Mouse (Mus musculus) ES-E14 (cell line): ENCODE measurements around the gene Sgms2. TPM values are rescaled to one million over a fixed set of nuclear protein-coding genes. Genes with fewer than 3 reads are reported as not detected.

ENCODE experiments used
- DNase-seq: peaks from one replicate; pipeline ENCODE4 v3.0.0-alpha.2; 2013; ENCODE audit warnings: low read depth, low spot score
- H3K27ac ChIP-seq: 2 replicates; pipeline ENCODE4 v1.5.1; 2012; ENCODE audit warnings: low read depth, mild to moderate bottlenecking, low read length, moderate library complexity, mixed read lengths; ENCODE audit not compliant: poor library complexity, insufficient read depth, severe bottlenecking
- H3K36me3 ChIP-seq: 2 replicates; pipeline ENCODE4 v1.6.1; 2012; ENCODE audit warnings: mild to moderate bottlenecking, low read length, moderate library complexity, mixed read lengths; ENCODE audit not compliant: control insufficient read depth, poor library complexity, insufficient read depth, severe bottlenecking
- H3K4me1 ChIP-seq, 2 experiments: fragments of 150-350 bp in 1 of 2; sonication (generic) in 1 of 2; 2 replicates each; pipeline ENCODE4 v1.6.1; 2012; ENCODE audit warnings: low read length in 2 of 2, mild to moderate bottlenecking in 1 of 2, mixed read lengths in 1 of 2; ENCODE audit not compliant: control insufficient read depth in 2 of 2, insufficient read depth in 2 of 2, poor library complexity in 1 of 2
- H3K4me3 ChIP-seq, 2 experiments: fragments of 150-350 bp in 1 of 2; sonication (generic) in 1 of 2; 2 replicates each; pipeline ENCODE4 v1.5.1; 2012; ENCODE audit warnings: low read length in 2 of 2, low read depth in 1 of 2, mild to moderate bottlenecking in 1 of 2, mixed read lengths in 1 of 2; ENCODE audit not compliant: insufficient read depth in 1 of 2, poor library complexity in 1 of 2, severe bottlenecking in 1 of 2
- H3K9ac ChIP-seq: 2 replicates; pipeline ENCODE4 v1.6.1; 2012; ENCODE audit warnings: low read depth, mild to moderate bottlenecking, low read length, mixed read lengths; ENCODE audit not compliant: poor library complexity, insufficient read depth, severe bottlenecking
- H3K9me3 ChIP-seq: fragments of 150-350 bp; sonication (generic); 2 replicates; pipeline ENCODE4 v1.6.1; 2012; ENCODE audit warnings: low read depth, mild to moderate bottlenecking, low read length; ENCODE audit not compliant: control insufficient read depth, insufficient read depth
- CHD2 ChIP-seq: IDR thresholded peaks from 2 replicates; pipeline ENCODE4 v1.6.1; 2014; ENCODE audit warnings: mild to moderate bottlenecking, low read depth, low read length, inconsistent platforms
- HCFC1 ChIP-seq: IDR thresholded peaks from 2 replicates; pipeline ENCODE4 v1.6.1; 2012; ENCODE audit warnings: low read length, inconsistent platforms, borderline replicate concordance; ENCODE audit not compliant: insufficient read depth
- MAFK ChIP-seq: IDR thresholded peaks from 2 replicates; pipeline ENCODE4 v1.6.1; 2014; ENCODE audit warnings: mild to moderate bottlenecking, low read depth, low read length, inconsistent platforms; ENCODE audit not compliant: insufficient read depth
- ZC3H11A ChIP-seq: IDR thresholded peaks from 2 replicates; pipeline ENCODE4 v1.6.1; 2012; ENCODE audit warnings: low read depth, mild to moderate bottlenecking, inconsistent platforms, low read length, borderline replicate concordance
- ZNF384 ChIP-seq: IDR thresholded peaks from 2 replicates; pipeline ENCODE4 v1.6.1; 2012; ENCODE audit warnings: low read depth, low read length, inconsistent platforms
- in situ Hi-C, 2 experiments: fragments of 600-800 bp; cut with MboI; formaldehyde crosslinking; loops; one replicate each; pipeline ENCODE4 v1.15.1; 2025; ENCODE audit warnings: low sequenced_read_pairs in 2 of 2, inconsistent platforms in 1 of 2; ENCODE audit not compliant: unreplicated experiment in 2 of 2
- total RNA-seq: library from RNA; depleted of rRNA; stranded (reverse); fragments of 300-350 nt; gene quantifications from 2 replicates; pipeline ENCODE4 v1.2.3, GENCODE M21; 2012

The Sgms2 gene
- total RNA-seq, 1 experiment, result 2.1 TPM

DNA sequence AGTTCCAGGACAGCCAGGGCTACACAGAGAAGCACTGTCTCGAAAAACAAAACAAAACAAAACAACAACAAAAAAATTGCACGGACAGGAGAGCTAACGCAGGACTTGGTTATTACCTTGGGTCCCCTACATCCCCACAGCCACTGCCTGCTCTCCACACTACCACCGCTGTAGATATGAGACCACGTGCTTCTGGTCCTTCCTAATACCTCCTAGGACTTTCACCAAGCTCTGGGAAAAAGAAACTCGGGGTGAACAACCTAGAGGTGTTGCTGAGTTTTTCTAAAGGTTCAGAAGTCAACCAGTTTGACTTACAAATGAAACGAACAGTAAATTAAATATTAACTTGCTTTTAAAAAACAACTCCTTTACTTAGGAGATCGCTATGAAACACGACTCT is 2.8 kb downstream of the Sgms2 start:
- Histone ChIP-seq H3K4me3 (no peak overlapping the region), H3K9ac (no peak overlapping the region), H3K27ac (no peak overlapping the region), H3K9me3 (no peaks in the 10 kb centered on the region), H3K4me1 (no peaks in the 10 kb centered on the region; a peak in 1 of 4 replicates), H3K36me3 (no peaks in the 10 kb centered on the region)
- no peak for TF ChIP-seq ZNF384
- TF ChIP-seq HCFC1, result no peak
- no peak for TF ChIP-seq ZC3H11A
- TF ChIP-seq CHD2, result no peak
- DNase-seq, result no peak
- in situ Hi-C loops, result no loop called here

DNA sequence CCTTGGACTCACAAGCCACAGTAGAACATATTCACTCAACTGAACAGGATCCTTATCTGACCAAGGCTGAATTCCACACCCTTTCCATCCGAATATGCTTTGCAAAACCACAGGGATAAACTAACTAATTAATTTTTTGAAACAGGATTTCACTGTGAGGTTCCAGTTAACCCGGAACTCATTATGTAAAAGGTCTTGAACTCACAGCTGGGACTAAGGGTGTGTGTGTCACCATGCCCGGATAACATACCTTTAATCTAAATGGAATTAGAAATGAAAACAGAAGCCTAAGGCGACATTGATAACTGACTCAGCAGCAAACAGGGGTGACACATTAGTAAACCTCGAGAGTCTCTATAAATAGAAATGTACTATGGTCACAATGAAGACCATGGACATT is 5.8 kb downstream of the Sgms2 start:
- H3K9ac ChIP-seq, result no peak overlapping the region
- TF ChIP-seq HCFC1 (no peak), ZC3H11A (no peak), CHD2 (no peak), MAFK (no peak), ZNF384 (no peak)
- no peaks in the 10 kb centered on the region for H3K9me3 ChIP-seq
- in situ Hi-C loops, result no loop called here
- no peak for DNase-seq
- H3K4me3 ChIP-seq, result no peak overlapping the region
- H3K36me3 ChIP-seq, result no peaks in the 10 kb centered on the region
- no peak overlapping the region for H3K27ac ChIP-seq
- peaks cover 0 to 2% of the 10 kb centered on the region in 2 experiments; a peak in 1 of 4 replicates for H3K4me1 ChIP-seq

- TF ChIP-seq ZC3H11A, result no peak
- Histone ChIP-seq H3K9me3 (no peaks in the 10 kb centered on the region), H3K27ac (no peak overlapping the region), H3K4me1 (peaks cover 0 to 2% of the 10 kb centered on the region in 2 experiments; a peak in 1 of 4 replicates), H3K9ac (no peak overlapping the region), H3K4me3 (no peak overlapping the region), H3K36me3 (no peaks in the 10 kb centered on the region)
- no peak for DNase-seq
- in situ Hi-C loops, result no loop called here
These were observed 7.6 kb downstream of the Sgms2 start for GRCm38 (mm10) chr3:131483650-131484049.

DNA sequence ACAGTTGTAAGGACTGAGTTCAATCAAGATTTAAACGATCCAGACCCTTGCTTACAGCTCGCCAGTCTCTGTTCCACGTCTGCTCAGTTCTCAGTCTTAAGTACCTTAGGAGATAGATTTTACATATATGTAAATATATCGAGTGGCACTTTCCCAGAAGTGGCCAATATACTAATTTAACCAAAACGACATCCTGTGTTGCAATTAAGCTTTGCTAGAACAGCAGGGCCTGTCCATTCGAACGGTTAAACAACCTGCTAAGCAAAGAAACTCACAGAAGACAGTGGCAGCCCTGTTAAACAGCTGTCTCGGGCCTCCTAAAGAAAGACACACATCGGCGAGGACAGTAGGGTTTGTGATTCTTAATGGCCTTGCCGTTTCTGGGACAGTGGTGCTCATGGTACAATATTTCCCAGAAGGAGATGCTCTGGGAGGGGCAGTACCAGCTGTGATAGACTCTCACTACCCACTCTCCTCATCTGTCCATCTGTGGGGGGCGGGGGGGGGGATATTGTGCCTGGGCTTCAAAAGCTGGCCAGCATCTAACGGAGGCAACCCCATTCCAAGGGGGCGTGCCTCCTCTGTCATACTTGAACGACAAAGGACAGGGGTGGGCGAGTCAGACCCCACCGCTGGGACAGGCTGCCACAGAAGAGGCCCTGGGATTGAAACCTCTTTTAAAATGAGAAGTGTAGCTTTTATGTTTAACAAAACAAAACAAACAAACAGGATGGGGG is 9.1 kb downstream of the Sgms2 start:
- DNase-seq, result no peak
- TF ChIP-seq ZC3H11A, result no peak
- no peak for TF ChIP-seq HCFC1
- TF ChIP-seq MAFK, result no peak
- TF ChIP-seq ZNF384, result no peak
- in situ Hi-C loops, result no loop called here
- no peaks in the 10 kb centered on the region for H3K36me3 ChIP-seq
- H3K4me3 ChIP-seq, result no peak overlapping the region
- H3K9me3 ChIP-seq, result no peaks in the 10 kb centered on the region
- H3K9ac ChIP-seq, result no peak overlapping the region
- H3K4me1 ChIP-seq, result peaks cover 0 to 2% of the 10 kb centered on the region in 2 experiments; a peak in 1 of 4 replicates
- H3K27ac ChIP-seq, result no peak overlapping the region

DNA sequence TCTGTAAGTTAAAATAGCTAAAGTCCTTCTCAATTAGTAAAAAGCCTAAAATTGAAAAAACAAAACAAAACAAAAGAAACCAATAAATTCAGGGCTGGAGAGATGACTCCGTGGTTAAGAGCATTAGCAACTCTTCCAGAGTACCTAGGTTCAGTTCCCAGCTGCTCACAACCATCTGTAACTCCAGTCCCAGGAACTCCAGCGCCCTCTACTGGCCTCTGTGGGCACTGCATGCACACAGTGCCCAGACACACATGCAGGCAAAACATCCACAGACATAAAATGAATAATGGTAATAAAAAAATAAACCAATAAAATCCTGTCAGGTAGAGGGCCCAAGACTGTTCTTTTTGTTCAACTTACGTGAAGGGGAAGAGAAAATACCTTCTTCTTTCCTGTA is 10.6 kb downstream of the Sgms2 start:
- H3K36me3 ChIP-seq, result no peaks in the 10 kb centered on the region
- H3K9ac ChIP-seq, result no peak overlapping the region
- H3K4me3 ChIP-seq, result no peak overlapping the region
- no peak overlapping the region for H3K27ac ChIP-seq
- H3K9me3 ChIP-seq, result no peaks in the 10 kb centered on the region
- in situ Hi-C loops, result no loop called here
- DNase-seq, result no peak
- TF ChIP-seq HCFC1 (no peak), CHD2 (no peak), MAFK (no peak), ZC3H11A (no peak), ZNF384 (no peak)
- H3K4me1 ChIP-seq, result peaks cover 0 to 5% of the 10 kb centered on the region in 2 experiments; a peak in 1 of 4 replicates
